Mouse (Mus musculus) adrenal gland, adult 2 months (tissue): ENCODE data around the gene Ifit1bl1. TPM values are rescaled to one million over a fixed set of nuclear protein-coding genes. Genes with fewer than 3 reads are reported as not detected.
"Not testable (repeated sequence)": the region's sequence is repeated elsewhere in the genome, so short reads cannot be mapped to it uniquely, and the experiment has no call there.

ENCODE experiments used
- DNase-seq: peaks from one replicate; pipeline ENCODE4 v3.0.0; 2021
- polyA plus RNA-seq: library from polyadenylated mRNA; depleted of rRNA; stranded (reverse); fragments of >200 nt; gene quantifications from 2 replicates; pipeline ENCODE4 v1.2.3, GENCODE M21; 2012
- total RNA-seq, 2 experiments: library from RNA; stranded (reverse); gene quantifications; 2 replicates each; pipeline ENCODE4 v1.2.3; 2021

Gene Ifit1bl1
- total and polyA plus RNA-seq, 3 experiments, result 0.04 to 0.86 (median 0.58) TPM

DNA sequence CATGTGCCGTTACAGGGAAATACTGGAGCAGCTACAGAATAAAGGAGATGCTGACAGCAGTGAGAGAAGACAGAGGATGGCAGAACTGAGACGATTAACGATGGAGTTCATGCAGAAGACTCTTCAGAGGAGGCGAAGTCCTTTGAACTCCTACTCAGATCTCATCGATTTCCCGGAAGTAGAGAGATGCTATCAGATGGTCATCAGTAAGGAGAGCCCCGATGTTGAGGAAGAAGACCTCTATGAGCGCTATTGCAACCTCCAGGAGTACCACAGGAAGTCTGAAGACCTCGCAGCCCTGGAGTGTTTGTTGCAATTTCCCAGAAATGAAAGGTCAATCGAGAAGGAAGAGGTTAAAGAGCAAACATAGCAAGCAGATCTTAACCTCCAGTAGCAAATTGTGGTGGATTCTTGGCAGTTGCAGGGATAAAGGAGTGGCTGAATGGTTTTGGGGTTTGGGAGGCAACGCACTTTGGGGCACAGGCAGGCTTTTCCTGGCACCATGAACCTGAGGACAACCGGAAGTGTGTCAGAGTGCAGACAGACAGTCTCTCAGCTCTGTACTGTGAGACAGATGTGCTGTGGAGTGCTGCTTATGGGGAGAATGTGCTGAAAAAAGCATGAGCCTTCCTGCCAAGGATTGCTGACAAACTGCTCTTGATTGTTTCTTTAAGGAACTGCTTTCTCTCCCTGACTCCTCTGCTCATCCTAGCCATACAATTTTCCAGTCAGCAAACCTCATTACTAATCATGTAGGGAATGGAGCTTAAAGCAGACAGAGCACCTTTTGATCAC is 13.7 kb downstream of the Ifit1bl1 start:
- DNase-seq, result not testable (repeated sequence)

- not testable (repeated sequence) for DNase-seq
These were observed 15.9 kb downstream of the Ifit1bl1 start for GRCm38 (mm10) chr19:34585740-34586458.

DNA sequence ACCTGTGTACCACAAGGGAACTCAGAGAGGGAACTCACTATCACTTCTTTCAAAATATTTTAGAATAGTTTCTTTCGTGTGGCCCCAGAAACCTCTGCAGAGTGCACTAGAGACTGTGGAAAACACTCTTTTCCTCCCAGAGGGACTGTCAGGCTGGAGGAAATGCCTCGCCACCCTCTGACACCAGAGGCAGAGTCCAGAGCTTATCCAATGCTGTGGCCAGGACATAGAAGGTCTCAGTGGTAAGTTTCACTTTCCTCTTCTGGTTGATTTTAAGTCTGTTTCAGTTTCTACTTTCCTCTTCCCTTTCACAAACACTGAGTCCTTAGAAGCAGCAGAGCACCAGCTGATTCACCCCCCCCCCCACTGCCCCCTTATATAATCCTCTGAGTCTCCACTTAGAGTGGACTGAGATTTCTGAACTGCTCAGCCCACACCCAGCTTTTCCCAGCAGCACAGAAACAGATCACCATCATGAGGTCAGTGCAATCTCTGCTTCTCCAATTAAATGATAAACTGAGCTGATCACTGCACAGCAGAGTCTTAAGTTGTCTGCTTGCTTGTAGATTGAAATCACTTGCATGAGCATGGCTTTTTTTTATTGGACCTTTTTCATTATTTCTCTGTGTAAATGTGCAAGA is 18.5 kb downstream of the Ifit1bl1 start, which contains the start of gene Ifit3:
Gene Ifit3, plus strand, starts transcription at position 406 of the 641 bp plus-strand sequence.
- peak; percentile 44 for DNase-seq

GRCm38 (mm10) chr19:34582696-34583095 is 19.1 kb downstream of the Ifit1bl1 start:
- DNase-seq, result not testable (repeated sequence)

- DNase-seq, result no peak
These were observed 24.6 kb downstream of the Ifit1bl1 start for GRCm38 (mm10) chr19:34577121-34577520.

- no peak for DNase-seq
These were observed 28.1 kb downstream of the Ifit1bl1 start for GRCm38 (mm10) chr19:34573650-34574049.

- DNase-seq, result no peak
These were observed 30.7 kb downstream of the Ifit1bl1 start for GRCm38 (mm10) chr19:34571080-34571479.

DNA sequence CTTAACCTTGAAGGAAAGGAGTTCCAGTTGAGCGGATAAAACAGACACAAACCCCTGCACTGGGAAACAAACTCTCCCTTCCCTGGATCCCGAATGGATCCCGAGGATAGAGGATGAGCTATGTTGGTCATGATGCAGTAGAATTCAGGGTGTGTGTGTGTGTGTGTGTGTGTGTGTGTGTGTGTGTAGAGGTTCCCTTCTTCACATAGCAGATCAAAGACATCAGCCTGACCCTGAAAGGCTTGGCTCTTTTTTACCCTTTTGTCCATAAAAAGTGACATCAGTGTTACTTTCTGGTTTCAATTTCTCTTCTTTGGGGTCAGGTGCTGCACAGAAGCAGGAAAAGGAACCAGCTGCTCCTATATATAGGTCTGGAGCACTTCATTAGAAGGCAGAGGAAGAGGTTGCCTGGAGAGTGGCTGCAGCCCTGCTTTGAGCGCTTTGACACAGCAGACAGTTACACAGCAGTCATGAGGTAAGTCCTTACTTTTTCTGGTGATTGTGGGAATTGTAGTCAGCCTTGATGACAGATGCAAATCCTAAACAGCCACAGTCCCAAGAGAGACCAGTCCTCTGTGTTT is 31.8 kb downstream of the Ifit1bl1 start:
- peak; percentile 17 for DNase-seq

DNA sequence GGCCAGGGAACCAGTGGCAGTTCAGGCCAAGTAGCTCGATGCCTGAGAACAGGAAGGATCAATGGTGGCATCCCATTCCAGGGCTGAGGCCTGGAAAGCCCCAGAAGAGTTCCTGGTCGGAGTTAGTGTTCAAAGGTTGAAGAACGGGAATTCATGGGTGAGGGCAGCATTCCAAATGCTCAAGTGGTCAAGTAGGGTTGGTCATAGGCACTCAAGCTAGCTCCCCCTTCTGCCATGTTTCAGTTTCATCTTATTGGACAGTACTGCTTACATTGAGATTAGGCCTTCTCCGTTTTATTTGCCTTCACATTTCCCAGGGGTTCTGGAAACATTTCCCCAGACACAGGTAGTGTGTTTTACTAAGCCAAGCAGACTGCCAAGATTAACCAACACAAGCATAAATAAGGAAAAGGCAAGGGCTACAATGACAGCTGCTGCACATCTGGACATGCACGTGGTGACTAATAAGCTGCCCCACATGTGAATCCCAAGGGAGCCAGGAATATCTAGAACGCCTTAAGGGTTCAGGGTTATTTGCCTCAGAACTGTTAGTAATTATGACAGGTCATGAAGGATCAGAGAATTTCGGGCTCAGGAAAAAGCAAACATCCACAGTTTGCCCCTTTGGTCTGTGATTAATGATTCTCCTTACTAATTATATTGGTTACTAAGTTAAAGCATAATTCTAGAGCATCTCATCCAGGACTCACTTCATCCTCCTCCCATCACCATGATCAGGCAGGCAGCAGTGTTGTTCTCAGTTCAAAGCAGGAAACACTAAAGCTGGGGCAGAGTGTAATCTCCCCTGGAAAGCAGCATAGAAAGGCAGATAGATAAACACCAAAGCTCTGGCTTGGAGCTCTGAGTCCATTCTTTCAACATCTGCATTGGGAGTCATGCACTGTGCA is 32.5 kb downstream of the Ifit1bl1 start:
- no peak for DNase-seq

DNA sequence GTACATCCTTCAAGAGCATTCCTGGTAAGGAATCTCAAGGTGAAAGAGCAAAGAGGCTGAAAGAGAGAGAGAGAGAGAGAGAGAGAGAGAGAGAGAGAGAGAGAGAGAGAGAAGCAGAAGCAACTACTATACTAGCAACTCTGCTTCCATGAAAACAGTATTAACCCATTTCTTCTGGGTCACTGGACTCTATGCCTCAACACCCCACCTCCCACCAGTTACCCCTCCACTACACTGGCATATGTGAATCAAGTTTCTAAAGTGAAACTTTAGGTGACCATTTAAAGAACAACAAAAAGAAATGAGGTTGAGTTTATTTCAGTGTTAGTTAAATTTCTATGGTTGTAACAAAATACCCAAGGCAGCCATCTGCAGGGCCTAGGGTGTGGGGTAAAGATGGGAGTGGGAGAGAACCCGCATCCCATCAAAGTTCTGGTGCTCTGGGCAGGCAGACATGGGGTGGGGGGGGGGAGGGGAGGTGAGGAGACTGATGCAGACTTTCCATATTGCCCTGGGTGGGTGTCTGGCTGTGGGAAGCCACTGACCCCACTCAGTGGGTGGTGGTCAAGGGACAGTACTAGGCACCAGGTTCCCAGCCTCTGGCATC is 35.5 kb downstream of the Ifit1bl1 start:
- DNase-seq, result no peak

DNA sequence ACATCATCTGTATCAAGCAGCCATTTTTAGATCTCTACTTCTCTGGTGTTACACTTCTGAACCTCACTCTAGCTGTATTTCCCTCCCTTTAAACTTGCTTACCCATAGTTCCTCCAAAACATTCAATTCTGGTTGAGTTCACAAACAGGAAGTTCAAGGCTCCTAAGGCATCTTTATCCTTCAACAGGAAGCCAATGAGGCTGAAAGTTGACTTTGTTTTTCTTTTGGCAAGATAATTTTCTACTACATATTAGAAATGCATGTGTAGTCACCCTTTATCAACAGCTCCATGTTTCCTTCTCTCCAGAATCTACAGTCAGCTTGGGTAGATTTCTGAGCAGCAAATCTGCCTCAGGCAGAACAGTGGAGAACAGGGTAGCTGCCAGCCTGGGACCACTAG is 39.2 kb downstream of the Ifit1bl1 start:
- DNase-seq, result no peak

DNA sequence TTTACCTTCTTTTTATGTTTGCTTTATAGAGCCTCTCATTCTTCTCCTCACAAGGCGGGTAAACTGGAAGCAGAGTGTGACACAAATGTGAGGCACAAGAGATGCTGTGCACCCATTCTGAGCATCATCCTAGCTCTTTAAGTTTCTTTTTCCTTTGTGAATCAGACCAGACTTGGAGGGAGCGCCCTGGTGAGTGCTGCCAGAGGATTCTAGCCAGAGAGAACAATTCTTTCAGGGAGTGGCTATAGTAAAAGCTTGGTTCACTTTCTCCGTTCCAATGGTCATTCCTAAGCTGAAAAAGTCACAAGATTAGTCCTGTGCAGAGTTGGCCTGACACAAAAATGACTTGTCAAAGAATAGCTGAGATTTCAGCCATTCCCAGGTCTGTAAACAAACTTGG is 45.1 kb downstream of the Ifit1bl1 start:
- DNase-seq, result no peak

DNA sequence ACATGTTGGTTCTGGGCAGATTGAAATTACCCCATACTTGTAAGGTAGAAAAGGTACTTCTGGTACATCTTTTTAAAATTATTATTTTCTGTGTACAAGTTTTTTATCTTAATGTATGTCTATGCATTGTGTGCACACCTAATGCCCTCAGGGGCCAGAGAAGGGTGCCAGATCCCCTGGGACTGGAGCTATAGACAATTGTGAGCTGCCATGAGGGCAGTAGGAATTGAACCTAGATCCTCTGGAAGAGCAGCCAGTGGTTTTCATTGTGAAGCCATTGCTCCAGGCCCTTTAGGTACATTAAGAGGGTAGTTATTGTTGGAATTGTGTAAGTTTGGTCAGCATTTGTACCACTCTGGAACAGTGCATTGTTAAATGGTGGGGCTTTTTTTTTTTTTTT is 47.7 kb downstream of the Ifit1bl1 start:
- DNase-seq, result no peak

DNA sequence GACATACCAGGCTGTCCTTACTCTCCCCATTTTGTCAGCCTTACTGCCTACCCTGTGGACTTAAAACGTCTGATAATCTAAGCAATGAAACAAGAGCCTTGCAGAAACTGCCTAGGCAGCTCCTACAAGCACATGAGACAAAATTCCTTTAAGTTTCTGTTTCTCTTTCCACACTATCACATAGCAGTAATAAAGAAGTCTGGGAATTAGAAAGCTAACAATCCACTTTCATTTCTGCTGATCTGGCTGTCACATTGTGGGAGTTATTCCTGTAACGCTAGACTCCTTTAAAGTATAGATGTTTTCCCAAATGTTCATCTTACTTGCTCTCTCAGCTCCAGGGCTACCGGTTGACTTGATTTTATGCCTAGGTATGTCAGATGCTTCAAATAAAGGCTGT is 48.2 kb downstream of the Ifit1bl1 start:
- no peak for DNase-seq

GRCm38 (mm10) chr19:34553021-34553420 is 48.7 kb downstream of the Ifit1bl1 start:
- DNase-seq, result no peak

GRCm38 (mm10) chr19:34551981-34552380 is 49.8 kb downstream of the Ifit1bl1 start:
- no peak for DNase-seq

DNA sequence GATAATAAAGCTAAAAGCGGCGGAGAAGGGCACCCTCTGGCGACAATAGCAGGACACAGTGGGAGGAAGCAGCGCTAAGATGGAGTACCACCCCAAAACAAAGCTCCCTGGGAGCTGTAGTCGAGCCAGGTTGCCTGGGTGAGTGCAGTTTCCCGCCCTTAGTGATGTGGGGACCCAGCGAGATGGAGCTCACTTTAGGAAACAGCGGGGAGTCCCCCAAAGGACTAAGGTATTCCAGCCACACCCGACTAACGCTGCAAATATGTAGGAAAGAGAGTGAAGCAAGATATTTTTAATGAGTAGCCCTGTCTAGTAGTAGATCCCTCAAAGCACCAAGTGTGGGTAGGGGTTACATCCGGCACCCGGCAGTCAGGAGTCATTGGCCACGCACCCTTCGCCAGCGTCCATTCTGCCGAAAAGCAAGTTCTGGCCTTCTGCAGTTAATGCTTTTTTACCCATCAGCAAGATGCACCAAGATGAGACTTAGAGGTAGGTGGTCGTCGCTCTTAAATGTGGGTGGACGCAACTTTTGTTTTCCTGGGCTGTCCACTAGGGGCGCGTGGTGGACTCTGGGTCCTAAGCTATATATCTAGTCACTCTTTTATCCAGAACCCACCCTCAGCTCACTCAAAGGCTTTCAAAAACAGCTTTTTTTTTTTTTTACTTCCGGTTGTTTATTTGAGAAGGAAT is 51.1 kb downstream of the Ifit1bl1 start, which contains the start of gene Ifit2:
Gene Ifit2, plus strand, starts transcription at position 161 of the 690 bp plus-strand sequence.
- peak; percentile 76 for DNase-seq

GRCm38 (mm10) chr19:34550205-34550533 is 51.6 kb downstream of the Ifit1bl1 start:
- DNase-seq, result no peak

DNA sequence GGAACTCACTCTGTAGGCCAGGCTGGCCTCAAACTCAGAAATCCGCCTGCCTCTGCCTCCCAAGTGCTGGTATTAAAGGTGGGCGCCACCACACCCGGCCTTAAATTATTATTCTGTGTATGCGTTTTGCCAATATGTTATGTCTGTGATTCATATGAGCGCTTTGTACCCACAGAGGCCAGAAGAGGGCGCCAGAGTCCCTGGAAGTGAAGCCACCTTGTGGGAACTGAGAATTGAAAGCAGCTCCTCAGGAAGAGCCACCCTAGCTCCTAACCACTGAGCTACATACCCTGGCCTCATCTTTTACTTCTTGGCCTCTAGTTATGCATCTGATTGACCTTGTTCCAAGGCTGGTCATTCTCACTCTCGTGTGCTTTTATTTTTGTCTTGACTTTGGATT is 53.8 kb downstream of the Ifit1bl1 start:
- peak; percentile 74 for DNase-seq

GRCm38 (mm10) chr19:34546211-34546610 is 55.5 kb downstream of the Ifit1bl1 start:
- no peak for DNase-seq
